Mouse (Mus musculus) embryonic fibroblast, embryonic 13.5 days (primary cell): ENCODE results near the gene Prrg2.

Experiments
- CTCF ChIP-seq: IDR thresholded peaks from 2 replicates; pipeline ENCODE4 v1.5.1; 2011; ENCODE audit warnings: mild to moderate bottlenecking, control low read depth, low read length, moderate library complexity, borderline replicate concordance; ENCODE audit not compliant: insufficient read depth
- POLR2A ChIP-seq: IDR thresholded peaks from 2 replicates; pipeline ENCODE4 v1.6.1; 2011; ENCODE audit warnings: low read depth, mild to moderate bottlenecking, control low read depth, low read length, moderate library complexity

DNA sequence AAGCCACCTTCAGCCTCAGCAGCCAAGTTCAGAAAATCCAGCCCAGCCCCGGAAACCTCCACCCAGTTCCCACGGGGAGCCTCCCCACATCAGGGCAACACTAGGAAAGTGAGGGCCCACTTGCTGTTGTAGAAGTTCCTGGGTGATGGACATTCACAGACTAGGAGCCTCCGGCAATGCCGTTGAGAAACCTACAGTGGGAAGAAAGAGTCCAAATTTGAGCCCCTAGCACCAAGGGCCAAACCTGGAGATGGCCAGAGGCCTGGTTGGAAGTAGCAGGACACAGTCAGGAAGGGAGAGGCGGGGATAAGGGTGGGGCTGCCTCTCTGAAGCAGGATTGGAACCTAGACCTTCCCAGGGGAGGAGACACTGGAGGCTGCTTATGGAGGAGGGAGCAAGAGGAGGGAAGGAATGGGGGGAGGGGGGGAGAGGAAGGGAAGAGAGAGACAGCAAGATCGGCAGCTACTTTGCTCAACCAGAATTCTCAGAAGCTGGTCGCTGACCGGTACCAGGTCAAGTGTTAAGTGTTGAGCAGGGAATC, 43.4 kb downstream of the Prrg2 start:
- peak; percentile 86 for TF ChIP-seq POLR2A
- TF ChIP-seq CTCF = no peak
